Mouse (Mus musculus) sigmoid colon, adult 10 weeks (tissue): ENCODE results near the gene Zscan4e. TPM values are rescaled to one million over a fixed set of nuclear protein-coding genes. Genes with fewer than 3 reads are reported as not detected.

Source experiments
- polyA plus RNA-seq: library from polyadenylated mRNA; stranded (reverse); fragments of 350-450 nt; fragmentation: Illumina TruSeq; extraction: RNeasy Lipid Tissue Mini Kit (QIAGEN cat#74804); gene quantifications from one replicate; pipeline ENCODE4 v1.2.3, GENCODE M21; 2014; ENCODE audit warnings: low read depth, low replicate concordance

The Zscan4e gene
- polyA plus RNA-seq = not detected

GRCm38 (mm10) chr7:11310582-11310981, at the start of gene Zscan4e:
TSS of gene Zscan4e (minus strand) at chr7:11310682.

Other genes with a start within 250 kb of the Zscan4e start
- gene Zscan4-ps1, start 241.0 kb downstream of the Zscan4e start, polyA plus RNA-seq = not detected
- gene Zscan4d, start 144.5 kb downstream of the Zscan4e start, polyA plus RNA-seq = not detected
- not detected for gene Zscan4f, start 87.2 kb upstream of the Zscan4e start, polyA plus RNA-seq
- gene Zscan4-ps2, start 203.6 kb upstream of the Zscan4e start, polyA plus RNA-seq = not detected